Comparison of ENCODE assay signal across 29 mouse cellular contexts in genomic region chr7:100305894-100306293, GRCm38 (mm10). TPM values are rescaled to one million over a fixed set of nuclear protein-coding genes. Genes with fewer than 3 reads are reported as not detected.
"Had no signal": no experiment of that assay in that cellular context is flagged by ENCODE, and none has a peak within 500 bp of the region (broad histone marks: within the 10 kb centered on the region; RNA-seq: fewer than 3 reads in every experiment).

No protein-coding gene starts in this region.

- H3K4me2 ChIP-seq: embryonic facial prominence, embryonic 12.5 days; embryonic facial prominence, embryonic 13.5 days; embryonic facial prominence, embryonic 15.5 days; forebrain, embryonic 12.5 days; forebrain, embryonic 13.5 days had no signal

- H3K4me3 ChIP-seq: embryonic facial prominence, embryonic 10.5 days; embryonic facial prominence, embryonic 12.5 days; embryonic facial prominence, embryonic 13.5 days; embryonic facial prominence, embryonic 15.5 days; erythroblast, embryonic 14.5 days; forebrain, embryonic 10.5 days; forebrain, embryonic 12.5 days; forebrain, embryonic 13.5 days; gastrocnemius, adult 2 months; heart, adult 2 months had no signal

- H3K9ac ChIP-seq: embryonic facial prominence, embryonic 12.5 days; embryonic facial prominence, embryonic 13.5 days; embryonic facial prominence, embryonic 15.5 days; forebrain, embryonic 12.5 days; forebrain, embryonic 13.5 days; forebrain, postnatal 0 days had no signal

- H3K27me3 ChIP-seq: embryonic facial prominence, embryonic 12.5 days; embryonic facial prominence, embryonic 13.5 days; embryonic facial prominence, embryonic 15.5 days; forebrain, embryonic 12.5 days; forebrain, embryonic 13.5 days had no signal

- DNase-seq: cerebellum, adult 2 months; cerebellum, adult 8-10 months; cerebellum, adult 9-10 months; cerebellum, adult 9-11 months; cerebellum, postnatal 10 days; cerebellum, postnatal 14 days; cerebellum, postnatal 25 days; cerebellum, postnatal 36 days; embryo, embryonic 11 days; forebrain, postnatal 0 days; gastrocnemius, adult 2 months; gastrocnemius, postnatal 10 days; gastrocnemius, postnatal 14 days; gastrocnemius, postnatal 25 days; gastrocnemius, postnatal 36 days; heart, adult 18-20 months; heart, adult 2 months had no signal

- H3K27ac ChIP-seq: embryonic facial prominence, embryonic 10.5 days; embryonic facial prominence, embryonic 12.5 days; embryonic facial prominence, embryonic 13.5 days; embryonic facial prominence, embryonic 15.5 days; forebrain, embryonic 10.5 days; forebrain, embryonic 12.5 days; forebrain, embryonic 13.5 days; gastrocnemius, adult 2 months; heart, adult 2 months had no signal

- H3K36me3 ChIP-seq: embryonic facial prominence, embryonic 10.5 days; embryonic facial prominence, embryonic 15.5 days; forebrain, embryonic 10.5 days; forebrain, embryonic 12.5 days had no signal

- H3K9me3 ChIP-seq: embryonic facial prominence, embryonic 10.5 days; embryonic facial prominence, embryonic 12.5 days; embryonic facial prominence, embryonic 13.5 days; embryonic facial prominence, embryonic 15.5 days; forebrain, embryonic 10.5 days; forebrain, embryonic 12.5 days; forebrain, embryonic 13.5 days had no signal

- ATAC-seq: forebrain, embryonic 13.5 days; forebrain, embryonic 14.5 days; forebrain, embryonic 16.5 days; forebrain, postnatal 0 days had no signal

RNA-seq across cellular contexts. Expression of gene P4ha3, which starts 20.6 kb away (rescaled TPM):
- total RNA-seq: common myeloid progenitor, adult 5-6 weeks; granulocyte monocyte progenitor cell, adult 5-6 weeks had no signal
- polyA plus RNA-seq: erythroblast, embryonic 14.5 days had no signal
